Mouse (Mus musculus): ENCODE data around the gene Pax5.
"Not testable (repeated sequence)": the region's sequence is repeated elsewhere in the genome, so short reads cannot be mapped to it uniquely, and the experiment has no call there.

Gene Pax5

GRCm38 (mm10) chr4:44709740-44710700 lies at the start of gene Pax5:
Gene Pax5 (minus strand): TSS chr4:44710487.
- DNase-seq (ENCODE audit: low spot score in 2 of 2): no peak

DNA sequence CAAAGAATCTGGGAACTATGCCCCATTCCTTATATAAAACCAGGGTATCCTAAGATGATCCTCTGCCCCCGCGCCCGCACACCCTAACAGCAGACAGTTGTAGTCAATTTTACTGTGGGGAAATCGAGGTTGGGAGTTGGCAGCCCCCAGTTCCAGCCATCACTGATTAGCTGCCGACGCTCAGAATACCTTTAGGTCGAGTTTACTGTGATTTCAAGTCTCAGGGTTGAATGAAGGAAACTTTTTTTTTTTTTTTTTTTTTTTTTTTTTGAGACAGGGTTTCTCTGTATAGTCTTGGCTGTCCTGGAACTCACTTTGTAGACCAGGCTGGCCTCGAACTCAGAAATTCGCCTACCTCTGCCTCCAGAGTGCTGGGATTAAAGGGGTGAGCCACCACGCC lies 46.8 kb upstream of the Pax5 start:
- DNase-seq (ENCODE audit: low spot score in 2 of 2): not testable (repeated sequence)

- DNase-seq (ENCODE audit: low spot score in 2 of 2): peak; percentile 86 to 90
Measured at GRCm38 (mm10) chr4:44756134-44756951, 46.1 kb upstream of the Pax5 start.

- no peak for DNase-seq (ENCODE audit: low spot score in 2 of 2)
Measured at GRCm38 (mm10) chr4:44755553-44756133, 45.4 kb upstream of the Pax5 start, which contains the start of gene Zcchc7. Gene Zcchc7 (plus strand): TSS chr4:44755877.

- no peak for DNase-seq (ENCODE audit: low spot score in 2 of 2)
Measured at GRCm38 (mm10) chr4:44740471-44740870, 30.2 kb upstream of the Pax5 start.

- DNase-seq (ENCODE audit: low spot score in 2 of 2): no peak
Measured at GRCm38 (mm10) chr4:44721237-44721636, 10.9 kb upstream of the Pax5 start.

- DNase-seq (ENCODE audit: low spot score in 2 of 2): no peak
Measured at GRCm38 (mm10) chr4:44720046-44720445, 9.8 kb upstream of the Pax5 start.

- no peak for DNase-seq (ENCODE audit: low spot score in 2 of 2)
Measured at GRCm38 (mm10) chr4:44717676-44718075, 7.4 kb upstream of the Pax5 start.

GRCm38 (mm10) chr4:44716391-44716790 lies 6.1 kb upstream of the Pax5 start:
- DNase-seq (ENCODE audit: low spot score in 2 of 2): no peak

GRCm38 (mm10) chr4:44715621-44716160 lies 5.4 kb upstream of the Pax5 start:
- no peak for DNase-seq (ENCODE audit: low spot score in 2 of 2)

- DNase-seq (ENCODE audit: low spot score in 2 of 2): no peak
Measured at GRCm38 (mm10) chr4:44714111-44714621, 3.9 kb upstream of the Pax5 start.

- no peak for DNase-seq (ENCODE audit: low spot score in 2 of 2)
Measured at GRCm38 (mm10) chr4:44713554-44714051, 3.3 kb upstream of the Pax5 start.

GRCm38 (mm10) chr4:44712786-44713553 lies 2.7 kb upstream of the Pax5 start:
- no peak for DNase-seq (ENCODE audit: low spot score in 2 of 2)

DNA sequence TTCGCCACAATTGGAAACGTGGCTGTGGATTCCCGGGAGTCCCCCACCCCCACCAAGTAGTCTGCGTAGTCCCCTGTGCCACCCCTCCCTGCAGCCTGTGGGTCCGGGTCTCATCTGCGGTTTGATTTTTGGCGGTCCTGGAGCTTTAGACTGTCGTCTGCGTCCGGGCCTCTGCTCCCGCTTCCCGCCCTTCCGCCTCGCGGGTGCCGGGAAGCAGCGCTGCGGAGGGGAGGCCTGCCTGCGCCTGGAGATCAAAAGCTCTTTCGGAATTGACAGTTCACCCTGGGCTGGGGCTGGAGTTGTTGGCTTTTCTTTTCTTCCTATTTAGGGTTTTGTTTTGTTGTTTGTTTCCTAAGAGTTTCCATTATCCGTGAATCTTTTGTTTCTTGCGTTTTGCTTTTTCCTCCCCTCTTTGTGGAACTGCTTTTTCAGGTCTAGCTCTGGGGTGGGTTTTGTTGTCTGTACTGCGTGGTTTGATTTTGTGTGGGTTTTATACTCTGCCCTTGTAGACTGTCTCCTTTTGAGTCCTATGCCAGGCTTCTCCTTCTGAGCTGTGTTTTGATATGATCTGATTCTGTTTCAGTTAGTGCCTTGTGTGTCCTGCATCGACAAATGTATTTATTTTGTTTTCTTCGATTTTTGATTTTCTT lies 1.9 kb upstream of the Pax5 start:
- DNase-seq (ENCODE audit: low spot score in 2 of 2): no peak

DNA sequence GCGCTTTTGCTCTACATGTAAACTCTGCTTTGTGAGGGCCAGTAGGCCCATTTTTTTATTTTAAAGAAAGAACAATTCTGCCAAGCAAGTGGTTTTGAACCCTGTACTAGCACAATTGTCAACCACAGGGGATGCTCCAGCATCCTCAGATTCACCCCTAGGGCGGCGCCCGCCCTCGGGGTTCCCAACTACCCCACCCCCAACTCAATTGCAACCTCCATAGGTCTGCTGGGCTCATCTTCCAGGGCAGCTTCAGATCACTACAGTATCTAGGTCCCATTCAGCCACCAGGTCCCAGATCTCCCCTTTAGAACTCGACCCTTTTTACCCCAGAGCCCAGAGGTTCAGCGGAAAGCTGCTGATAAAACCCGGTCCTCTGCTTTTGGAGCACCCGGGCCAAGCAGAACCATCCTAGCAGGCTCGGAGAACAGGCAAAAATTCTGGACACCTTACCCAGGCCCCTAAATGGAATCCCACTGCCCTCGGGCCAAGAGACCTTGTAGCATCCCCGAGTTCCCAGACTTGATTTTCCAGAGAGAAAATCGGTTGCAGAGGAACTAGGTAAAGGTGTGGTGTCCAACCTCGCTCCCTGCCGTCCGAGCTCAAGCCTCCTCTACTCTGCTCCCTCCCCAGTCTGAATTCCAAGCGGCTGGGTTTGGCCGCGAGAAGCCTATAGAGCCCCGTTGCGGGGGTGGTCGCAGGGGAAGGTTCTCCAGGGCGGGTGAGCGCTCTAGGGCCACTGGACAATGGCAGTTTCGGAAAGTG lies 1.0 kb upstream of the Pax5 start:
- no peak for DNase-seq (ENCODE audit: low spot score in 2 of 2)

DNA sequence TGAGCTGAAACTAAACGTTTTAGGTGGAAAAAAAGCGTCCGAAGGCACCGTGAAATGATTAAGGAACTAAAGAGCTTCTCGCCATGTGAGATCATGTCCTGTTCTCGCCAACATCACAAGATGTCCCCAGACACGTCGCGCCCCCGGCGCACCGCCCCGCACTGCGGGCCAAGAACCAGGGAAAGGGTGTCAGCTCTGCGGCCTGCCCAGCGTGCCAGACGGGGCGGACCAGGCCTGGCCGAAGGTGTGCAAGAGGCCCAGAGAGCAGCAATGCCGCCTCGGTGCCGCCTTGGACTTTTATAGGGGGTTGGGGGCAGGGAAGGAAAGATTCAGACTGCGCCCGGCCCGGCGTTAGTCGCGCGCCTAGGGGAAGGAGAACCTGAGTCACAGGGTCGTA lies 412 bp upstream of the Pax5 start:
- no peak for DNase-seq (ENCODE audit: low spot score in 2 of 2)

- no peak for DNase-seq (ENCODE audit: low spot score in 2 of 2)
Measured at GRCm38 (mm10) chr4:44709091-44709695, 1.1 kb downstream of the Pax5 start.

DNA sequence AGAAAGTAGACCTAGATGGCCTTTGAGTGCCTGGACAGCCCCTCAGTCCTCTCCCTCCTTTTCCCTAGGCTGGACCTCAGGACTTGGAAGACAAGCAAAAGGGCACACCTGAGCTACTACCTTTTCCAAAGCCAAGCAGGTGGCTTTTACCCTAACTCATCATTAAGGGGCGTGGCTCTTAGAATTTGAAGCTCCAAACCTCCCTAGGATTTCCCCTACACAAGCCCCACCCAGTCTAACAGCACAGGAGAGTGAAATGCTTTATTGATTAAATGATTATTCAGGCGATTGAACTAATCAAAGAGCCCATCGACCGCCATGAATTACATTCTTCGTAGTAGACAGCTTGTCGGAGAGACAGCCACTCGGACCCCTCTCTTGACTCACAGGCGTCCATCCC lies 2.0 kb downstream of the Pax5 start:
- no peak for DNase-seq (ENCODE audit: low spot score in 2 of 2)

- DNase-seq (ENCODE audit: low spot score in 2 of 2): no peak
Measured at GRCm38 (mm10) chr4:44706865-44707264, 3.4 kb downstream of the Pax5 start.
